Mouse (Mus musculus): ENCODE results near the gene Eif4e2.

Gene Eif4e2

GRCm38 (mm10) chr1:87263796-87264133, 50.1 kb downstream of the Eif4e2 start:
- no peak for DNase-seq (ENCODE audit: low read depth)

GRCm38 (mm10) chr1:87264134-87265006, 50.7 kb downstream of the Eif4e2 start, which contains the start of gene Efhd1:
TSS of gene Efhd1 (plus strand) at chr1:87264363.
- DNase-seq (ENCODE audit: low read depth) = no peak

GRCm38 (mm10) chr1:87265200-87265599, 51.5 kb downstream of the Eif4e2 start:
- DNase-seq (ENCODE audit: low read depth) = no peak

GRCm38 (mm10) chr1:87266296-87267090, 52.8 kb downstream of the Eif4e2 start:
- DNase-seq (ENCODE audit: low read depth) = no peak

DNA sequence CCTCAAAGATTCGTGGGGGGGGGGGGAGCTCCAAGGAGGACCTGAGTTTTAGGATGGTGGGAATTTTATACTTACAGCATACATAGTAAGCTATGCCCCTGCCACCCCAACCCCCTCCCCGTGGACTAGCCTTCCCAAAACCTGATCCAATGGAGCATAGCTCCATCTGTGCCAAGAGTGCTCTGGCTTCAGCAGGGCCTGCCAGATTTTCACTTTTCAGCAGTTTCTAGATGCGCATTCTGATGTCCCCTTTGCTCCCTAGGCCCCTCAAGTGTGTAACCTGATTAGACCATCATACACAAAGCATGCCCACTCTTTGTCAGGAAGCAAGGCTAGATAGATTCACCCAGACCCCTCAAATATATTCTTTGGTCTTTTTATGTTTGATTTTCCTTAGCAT, 56.5 kb downstream of the Eif4e2 start:
- DNase-seq (ENCODE audit: low read depth) = no peak

- DNase-seq (ENCODE audit: low read depth) = no peak
Observed at GRCm38 (mm10) chr1:87270641-87271467, 57.1 kb downstream of the Eif4e2 start.

GRCm38 (mm10) chr1:87271596-87271995, 57.9 kb downstream of the Eif4e2 start:
- DNase-seq (ENCODE audit: low read depth) = no peak

DNA sequence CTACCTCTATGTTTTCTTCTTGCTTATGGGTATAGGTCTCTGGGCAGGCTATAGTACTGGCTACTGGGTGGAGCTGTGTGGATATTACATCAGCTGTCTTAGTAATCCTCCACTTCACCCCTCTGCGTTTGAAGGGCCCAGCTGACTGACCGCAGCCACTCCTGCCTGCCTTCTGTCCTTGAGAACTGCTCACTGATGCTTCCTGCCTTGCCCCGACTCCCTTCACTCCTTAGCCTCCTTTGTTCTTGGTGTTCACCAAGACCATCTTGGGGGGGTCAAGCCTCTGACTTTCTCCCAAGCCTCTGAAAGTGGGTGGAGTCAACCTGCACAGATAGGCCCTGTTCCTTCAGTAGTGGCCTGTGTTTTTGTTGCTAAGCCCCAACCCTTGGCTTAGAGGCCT, 58.7 kb downstream of the Eif4e2 start:
- no peak for DNase-seq (ENCODE audit: low read depth)

DNA sequence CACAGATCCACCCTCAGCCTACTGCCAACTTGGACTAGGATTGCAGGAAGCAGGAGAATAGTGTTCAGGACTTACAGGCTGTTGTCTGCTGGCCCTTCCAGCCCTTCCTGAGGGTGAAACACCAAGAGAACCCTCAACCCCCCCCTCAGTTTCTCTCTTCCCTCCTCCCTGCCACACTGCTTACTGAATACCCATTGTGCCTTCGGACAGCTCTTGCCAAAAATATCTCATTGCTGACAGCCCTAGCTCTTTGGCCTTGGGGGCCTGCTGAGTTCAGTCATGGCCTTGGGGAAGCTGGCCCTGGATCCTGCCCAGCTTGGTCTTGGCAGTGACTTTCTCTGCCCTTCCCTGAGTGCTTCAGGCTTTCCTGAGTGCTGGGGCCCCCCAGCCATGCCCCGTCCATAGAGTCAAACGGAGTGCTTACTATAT, 59.8 kb downstream of the Eif4e2 start:
- no peak for DNase-seq (ENCODE audit: low read depth)

GRCm38 (mm10) chr1:87274134-87274533, 60.4 kb downstream of the Eif4e2 start:
- DNase-seq (ENCODE audit: low read depth) = no peak

GRCm38 (mm10) chr1:87275151-87275550, 61.4 kb downstream of the Eif4e2 start:
- no peak for DNase-seq (ENCODE audit: low read depth)

DNA sequence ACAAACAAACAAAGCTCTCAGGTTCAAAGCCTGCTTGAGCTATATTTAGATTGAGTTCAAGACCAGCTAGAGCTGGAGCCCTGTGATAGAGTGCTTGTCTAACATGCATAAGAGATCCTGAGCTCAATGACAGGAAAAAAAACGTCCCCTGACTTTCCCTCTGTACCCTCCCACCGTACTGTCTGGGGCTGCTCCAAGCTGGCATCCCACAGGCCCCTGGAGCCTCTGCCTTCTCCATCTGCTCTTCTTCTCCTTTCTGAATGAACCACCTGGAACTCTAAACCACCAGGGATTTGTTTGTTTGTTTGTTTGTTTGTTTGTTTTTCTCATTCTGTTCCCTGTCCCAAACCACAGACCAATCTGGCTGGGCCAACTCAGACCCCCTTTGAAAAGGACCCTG, 62.3 kb downstream of the Eif4e2 start:
- DNase-seq (ENCODE audit: low read depth) = no peak

DNA sequence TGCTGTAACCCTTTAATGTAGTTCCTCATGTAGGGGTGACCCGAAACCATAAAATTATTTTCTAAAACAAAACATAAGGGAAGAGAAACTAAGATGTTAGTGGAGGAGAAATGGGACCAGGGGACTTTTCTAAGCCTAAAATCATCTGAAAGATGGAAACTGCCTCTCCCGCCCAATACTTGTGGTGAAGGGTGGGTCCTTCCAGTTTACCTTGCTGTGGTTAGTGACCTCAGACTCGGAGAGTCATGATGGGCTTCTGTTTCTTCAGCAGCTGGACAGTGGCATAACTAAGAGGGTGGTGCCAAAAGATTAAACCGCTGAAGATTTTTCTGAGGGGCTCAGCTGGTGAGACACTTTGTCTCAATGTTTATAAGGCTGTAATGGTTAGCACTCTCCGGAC, 66.6 kb downstream of the Eif4e2 start:
- DNase-seq (ENCODE audit: low read depth) = no peak

- DNase-seq (ENCODE audit: low read depth) = no peak
Observed at GRCm38 (mm10) chr1:87281599-87282412, 68.1 kb downstream of the Eif4e2 start.

DNA sequence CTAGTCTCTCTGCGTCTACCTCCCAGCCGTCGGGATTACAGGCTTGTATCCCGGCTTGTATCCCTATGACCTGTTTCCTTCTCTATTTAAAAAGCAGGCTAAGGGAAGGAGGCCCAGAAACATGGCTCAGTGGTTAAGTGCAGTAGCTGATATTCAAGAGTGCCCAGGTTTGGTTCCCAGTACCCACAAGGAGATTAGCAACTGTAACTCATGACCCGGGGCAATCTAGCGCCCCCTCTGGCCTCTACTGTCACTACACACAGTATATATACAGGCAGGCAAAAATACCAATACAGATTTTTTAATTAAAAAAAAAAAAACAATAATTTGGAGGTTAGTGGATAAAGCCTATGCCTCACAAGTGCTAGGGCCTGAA, 68.7 kb downstream of the Eif4e2 start:
- no peak for DNase-seq (ENCODE audit: low read depth)

GRCm38 (mm10) chr1:87283410-87283960, 69.8 kb downstream of the Eif4e2 start:
- no peak for DNase-seq (ENCODE audit: low read depth)

- DNase-seq (ENCODE audit: low read depth) = no peak
Observed at GRCm38 (mm10) chr1:87287105-87287504, 73.4 kb downstream of the Eif4e2 start.

Measured in c-Kit-positive CD71-positive TER-119-negative erythroid progenitor cells, embryonic 14.5 days (primary cell).